Mouse (Mus musculus) neutrophil, adult 65 days (primary cell): Measurements from ENCODE around the gene H2-M11. TPM values are rescaled to one million over a fixed set of nuclear protein-coding genes. Genes with fewer than 3 reads are reported as not detected.

Source experiments
- total RNA-seq: library from RNA; stranded (reverse); gene quantifications from 2 replicates; pipeline ENCODE4 v1.2.4, GENCODE M21; 2023

H2-M11 gene
- not detected in 2 replicates for total RNA-seq

DNA sequence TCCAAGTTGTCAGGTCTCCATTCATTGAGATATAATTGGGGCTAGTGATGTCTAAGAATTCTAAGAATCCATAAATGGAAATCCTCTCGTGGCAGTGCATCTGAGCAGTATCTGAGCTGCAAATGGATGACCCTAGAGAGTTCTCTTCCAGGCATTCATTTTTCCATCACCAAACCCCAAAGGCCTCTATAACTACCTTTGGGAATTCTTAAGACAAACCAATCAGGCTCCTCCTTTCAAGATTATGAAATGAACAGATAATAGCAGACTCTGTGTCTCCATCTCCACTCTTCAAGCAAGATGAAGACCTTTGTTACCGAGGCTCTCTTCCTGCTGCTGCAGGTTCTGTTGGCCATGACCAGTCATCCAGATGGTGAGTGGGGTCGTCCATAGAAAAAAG, at the start of gene H2-M11:
TSS of gene H2-M11 (plus strand) at position 301 of the 400 bp plus-strand sequence.

Other genes starting within 250 kb of the H2-M11 start
- not detected in 2 replicates for gene H2-M10.1, start 220.9 kb upstream of the H2-M11 start, total RNA-seq
- gene H2-M10.3, start 178.7 kb upstream of the H2-M11 start, total RNA-seq: not detected in 2 replicates
- not detected in 2 replicates for gene H2-M10.4, start 84.7 kb upstream of the H2-M11 start, total RNA-seq
- not detected in 2 replicates for gene H2-M9, start 95.6 kb downstream of the H2-M11 start, total RNA-seq
- gene H2-M1, start 125.1 kb downstream of the H2-M11 start, total RNA-seq: not detected in 2 replicates
- not detected in 2 replicates for gene H2-M10.5, start 225.8 kb downstream of the H2-M11 start, total RNA-seq